Mouse (Mus musculus) embryonic stem cell, embryonic (primary cell): ENCODE data around the gene Ptpn1.

Source experiments
- CTCF ChIA-PET, 4 experiments: fragments of 300-600 bp in 2 of 4; fragments of 350-600 bp in 2 of 4; sonication (Branson Sonifier 250); formaldehyde crosslinking; loops; one replicate each; lab custom pipeline; 2022; ENCODE audit warnings: inconsistent platforms in 2 of 4; lab: Charles Lee
- POLR2A ChIA-PET, 4 experiments: fragments of 300-600 bp in 2 of 4; fragments of 350-600 bp in 2 of 4; sonication (Branson Sonifier 250); formaldehyde crosslinking; loops; one replicate each; lab custom pipeline; 2022; ENCODE audit warnings: antibody characterized with exemption in 4 of 4, inconsistent platforms in 1 of 4; lab: Charles Lee

The Ptpn1 gene

DNA sequence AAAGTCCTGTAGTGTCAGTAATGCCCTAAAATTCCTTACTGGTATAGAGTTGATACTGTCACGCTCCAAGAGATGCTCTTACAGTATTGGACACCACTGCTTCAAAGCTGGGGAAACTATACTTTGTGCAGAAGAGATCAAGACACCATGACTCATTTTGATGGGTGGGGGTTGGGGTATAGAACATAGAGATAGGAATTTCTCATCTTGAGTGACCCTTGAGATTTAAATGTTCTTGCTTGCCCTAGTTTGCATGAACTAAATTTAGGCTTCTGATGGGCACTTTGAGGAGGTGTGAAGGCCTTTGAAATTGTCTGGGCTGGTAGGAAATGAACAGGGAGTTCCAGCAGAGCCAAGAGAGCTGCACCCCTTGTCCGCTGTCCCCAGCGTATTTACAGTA lies 4.1 kb downstream of the Ptpn1 start:
- ChIA-PET CTCF (interaction anchor here in 2 of 4 experiments (0.9 to 1.0 kb wide), 2 partner anchors 41 to 46 kb away, joined by 3 to 4 read pairs; no protein-coding TSS in a partner anchor), POLR2A (interaction anchor here in 2 of 4 experiments (1.0 to 3.4 kb wide), 3 partner anchors 9 to 11 kb away, joined by 3 to 9 read pairs (median 3); no protein-coding TSS in a partner anchor)

DNA sequence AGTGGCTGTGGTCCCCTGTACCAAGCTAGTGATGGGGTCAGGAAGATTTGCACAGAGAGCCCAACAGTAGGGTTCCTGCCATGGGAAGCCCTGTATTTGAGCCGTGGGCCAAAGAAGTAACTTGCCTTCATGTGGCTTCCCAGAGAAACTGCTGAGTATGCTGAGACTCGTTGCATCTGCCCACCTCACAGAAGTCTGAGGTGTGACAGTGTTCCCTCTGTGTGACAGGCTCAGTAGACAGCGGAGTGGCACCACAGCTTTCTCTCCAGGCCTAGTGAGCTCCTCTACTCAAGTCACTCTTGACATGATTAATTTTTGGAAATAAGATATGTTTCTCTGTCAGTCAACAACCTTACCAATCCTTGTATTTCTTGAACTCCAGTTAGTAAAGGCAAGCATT lies 6.9 kb downstream of the Ptpn1 start:
- CTCF ChIA-PET = no interaction called here
- POLR2A ChIA-PET = interaction anchor here in 2 of 4 experiments (1.0 to 2.2 kb wide), 5 partner anchors 14 to 277 kb away, joined by 3 to 13 read pairs (median 4); partner anchors contain the start of gene Gm20431 (in 1 of the 2)

DNA sequence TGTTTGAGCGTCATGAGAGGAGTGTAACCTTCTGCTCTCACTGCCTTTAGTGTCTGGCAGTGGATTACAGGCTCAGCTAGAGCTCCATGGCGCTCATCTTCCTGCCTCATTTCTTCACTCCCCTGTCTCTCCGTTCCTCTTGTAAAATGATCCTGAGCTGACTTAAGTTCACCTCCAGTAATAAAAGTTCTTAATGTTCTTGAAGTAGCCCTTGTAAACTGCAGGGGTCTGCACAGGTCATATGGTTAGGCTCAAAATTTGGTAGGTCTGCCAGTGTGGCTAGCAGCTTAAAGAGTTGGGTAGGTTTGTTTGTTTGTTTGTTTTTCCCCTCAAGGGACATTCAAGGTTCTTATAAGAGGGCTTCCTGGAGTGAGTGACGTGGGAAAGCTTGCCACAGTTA lies 7.3 kb downstream of the Ptpn1 start:
- POLR2A ChIA-PET = interaction anchor here in 3 of 4 experiments (0.6 to 2.2 kb wide), 11 partner anchors 8 to 469 kb away, joined by 3 to 13 read pairs (median 4); partner anchors contain the start of genes Gm20431 (in 1 of the 3) and Ptpn1 (in 1 of the 3)
- CTCF ChIA-PET = interaction anchor here in 2 of 4 experiments (0.6 to 1.7 kb wide), 4 partner anchors 29 to 661 kb away, joined by 3 to 6 read pairs (median 4); no protein-coding TSS in a partner anchor

- ChIA-PET POLR2A (interaction anchor here in 3 of 4 experiments (0.6 to 2.2 kb wide), 13 partner anchors 9 to 469 kb away, joined by 3 to 13 read pairs (median 4); partner anchors contain the start of genes Dpm1 (in 1 of the 3), Gm20431 (in 1 of the 3), Mocs3 (in 1 of the 3) and Ptpn1 (in 1 of the 3)), CTCF (interaction anchor here in 3 of 4 experiments (0.6 to 1.7 kb wide), 7 partner anchors 30 to 662 kb away, joined by 3 to 6 read pairs (median 3); partner anchors contain the start of gene Pard6b (in 1 of the 3))
Measured at GRCm38 (mm10) chr2:167939632-167940399, 8.0 kb downstream of the Ptpn1 start.

DNA sequence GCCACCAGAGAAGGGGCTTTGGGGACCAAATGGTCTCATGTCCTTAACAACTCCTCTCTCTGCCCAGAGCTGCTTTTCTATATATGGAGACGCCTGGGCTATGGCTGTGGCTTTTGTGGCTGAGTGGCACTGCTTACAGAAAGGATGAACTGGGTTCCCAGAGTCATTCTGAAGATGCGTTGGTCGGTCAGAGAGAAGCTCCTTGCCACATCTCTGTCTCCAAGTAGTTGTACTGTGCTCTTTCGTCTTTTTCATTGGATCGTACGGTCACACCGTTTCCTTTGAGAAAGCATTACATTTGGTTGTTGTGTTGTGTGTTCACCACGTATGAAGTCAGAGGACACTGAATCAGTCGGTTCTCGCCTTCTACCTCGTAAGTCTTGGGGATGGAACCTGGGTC lies 8.8 kb downstream of the Ptpn1 start:
- ChIA-PET POLR2A (interaction anchor here in 2 of 4 experiments (0.9 to 2.2 kb wide), 4 partner anchors 8 to 290 kb away, joined by 3 to 13 read pairs (median 6); partner anchors contain the start of genes Dpm1 (in 1 of the 2), Mocs3 (in 1 of the 2) and Ptpn1 (in 1 of the 2)), CTCF (interaction anchor here in 3 of 4 experiments (0.5 to 1.7 kb wide), 4 partner anchors 41 to 522 kb away, joined by 3 to 6 read pairs (median 3); no protein-coding TSS in a partner anchor)

DNA sequence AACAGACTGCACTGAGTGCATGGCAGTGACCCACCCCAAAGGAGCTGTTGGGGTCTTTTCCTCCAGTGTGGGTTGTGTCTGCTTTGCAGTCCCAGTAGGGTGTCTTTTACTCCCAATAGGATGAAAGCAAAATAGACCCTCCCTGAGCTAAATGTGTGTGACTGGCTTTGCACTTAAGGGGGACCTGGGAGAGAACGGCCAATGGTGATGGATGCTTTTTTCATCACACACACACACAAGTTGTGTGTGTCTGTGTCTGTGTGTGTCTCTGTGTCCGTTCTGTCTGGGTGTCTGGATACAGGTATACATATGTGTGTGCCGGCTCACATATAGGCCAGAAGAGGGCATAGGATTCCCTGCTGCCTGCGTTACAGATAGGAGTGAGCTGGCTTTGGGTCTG lies 9.5 kb downstream of the Ptpn1 start:
- POLR2A ChIA-PET = interaction anchor here in 2 of 4 experiments (1.5 to 3.4 kb wide), 4 partner anchors 8 to 15 kb away, joined by 6 to 16 read pairs (median 6); partner anchors contain the start of gene Ptpn1 (in 2 of the 2)
- CTCF ChIA-PET = interaction anchor here in 1 of 4 experiments (1.1 kb wide), 1 partner anchor 46 kb away, joined by 3 read pairs; no protein-coding TSS in a partner anchor

- POLR2A ChIA-PET = interaction anchor here (0.5 to 3.4 kb wide), 8 partner anchors 9 to 305 kb away, joined by 3 to 16 read pairs (median 6); partner anchors contain the start of gene Ptpn1 (in 3 of the 4)
- CTCF ChIA-PET = interaction anchor here in 1 of 4 experiments (1.1 kb wide), 2 partner anchors 12 to 262 kb away, joined by 3 read pairs; no protein-coding TSS in a partner anchor
Measured at GRCm38 (mm10) chr2:167941745-167942176, 9.9 kb downstream of the Ptpn1 start.

DNA sequence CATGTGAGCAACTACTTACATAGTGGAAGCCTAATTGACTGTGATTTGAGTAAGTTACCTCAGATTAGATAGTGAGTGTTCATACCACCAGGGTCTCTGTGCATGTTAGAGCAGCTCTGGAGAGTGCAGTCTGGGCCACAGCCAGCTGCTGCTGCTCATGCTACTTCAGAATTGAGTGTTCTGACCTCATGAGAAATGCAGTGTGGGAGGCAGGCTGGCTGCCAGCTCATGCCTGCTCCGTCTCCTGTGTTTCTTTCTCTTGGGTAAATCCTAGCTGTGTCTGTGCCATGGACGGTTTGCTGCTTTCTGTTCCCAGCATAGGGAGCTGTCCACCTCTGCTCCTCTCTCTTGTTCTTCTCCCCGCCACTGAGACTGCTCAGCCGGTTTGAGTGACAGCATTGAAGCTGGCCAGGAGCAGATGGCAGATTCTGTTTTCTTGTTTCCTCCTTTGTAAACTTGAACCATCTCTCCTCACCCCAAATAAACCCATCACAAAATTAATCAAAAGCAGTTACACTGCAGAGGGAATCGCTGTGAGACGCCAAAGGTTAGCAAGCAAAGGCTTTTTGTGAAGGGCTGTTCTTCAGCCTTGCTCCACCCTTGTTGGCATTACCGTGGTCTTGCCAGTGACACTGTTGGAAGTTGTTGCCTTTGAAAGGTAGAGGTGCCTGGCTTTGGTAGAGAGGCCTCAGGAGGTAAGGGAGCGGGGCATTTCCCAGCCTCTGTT lies 10.5 kb downstream of the Ptpn1 start:
- CTCF ChIA-PET = interaction anchor here in 3 of 4 experiments (0.6 to 1.1 kb wide), 4 partner anchors 12 to 262 kb away, joined by 3 to 4 read pairs (median 3); partner anchors contain the start of gene Ripor3 (in 1 of the 3)
- POLR2A ChIA-PET = interaction anchor here (0.5 to 3.4 kb wide), 7 partner anchors 9 to 306 kb away, joined by 3 to 16 read pairs (median 5); partner anchors contain the start of gene Ptpn1 (in 3 of the 4)

- ChIA-PET CTCF (interaction anchor here in 3 of 4 experiments (0.6 to 1.1 kb wide), 4 partner anchors 11 to 263 kb away, joined by 3 to 4 read pairs (median 3); partner anchors contain the start of gene Ripor3 (in 1 of the 3)), POLR2A (interaction anchor here in 2 of 4 experiments (1.1 to 3.4 kb wide), 4 partner anchors 9 to 18 kb away, joined by 3 to 16 read pairs (median 6); partner anchors contain the start of gene Ptpn1 (in 2 of the 2))
Measured at GRCm38 (mm10) chr2:167942926-167943633, 11.2 kb downstream of the Ptpn1 start.

GRCm38 (mm10) chr2:167944193-167944592 lies 12.3 kb downstream of the Ptpn1 start:
- POLR2A ChIA-PET = interaction anchor here in 1 of 4 experiments (0.6 to 3.4 kb wide), 3 partner anchors 11 to 99 kb away, joined by 3 to 16 read pairs (median 4); partner anchors contain the start of gene Ptpn1
- CTCF ChIA-PET = interaction anchor here in 1 of 4 experiments (0.9 kb wide), 1 partner anchor 210 kb away, joined by 3 read pairs; no protein-coding TSS in a partner anchor

GRCm38 (mm10) chr2:167945451-167945850 lies 13.6 kb downstream of the Ptpn1 start:
- CTCF ChIA-PET = interaction anchor here in 2 of 4 experiments (0.5 to 0.9 kb wide), 3 partner anchors 50 to 398 kb away, joined by 3 to 5 read pairs (median 4); no protein-coding TSS in a partner anchor
- POLR2A ChIA-PET = interaction anchor here in 2 of 4 experiments (0.9 to 1.7 kb wide), 5 partner anchors 9 to 20 kb away, joined by 3 to 7 read pairs (median 3); no protein-coding TSS in a partner anchor

GRCm38 (mm10) chr2:167947251-167947650 lies 15.4 kb downstream of the Ptpn1 start:
- POLR2A ChIA-PET = interaction anchor here in 1 of 4 experiments (1.7 to 2.7 kb wide), 2 partner anchors 14 to 15 kb away, joined by 5 to 11 read pairs; partner anchors contain the start of gene Ptpn1
- CTCF ChIA-PET = no interaction called here

GRCm38 (mm10) chr2:167948047-167948446 lies 16.2 kb downstream of the Ptpn1 start:
- POLR2A ChIA-PET = interaction anchor here in 2 of 4 experiments (0.6 to 2.7 kb wide), 3 partner anchors 13 to 251 kb away, joined by 3 to 11 read pairs (median 5); partner anchors contain the start of gene Ptpn1 (in 1 of the 2)
- CTCF ChIA-PET = interaction anchor here in 1 of 4 experiments (0.8 kb wide), 1 partner anchor 268 kb away, joined by 3 read pairs; no protein-coding TSS in a partner anchor

- CTCF ChIA-PET = interaction anchor here in 1 of 4 experiments (0.8 kb wide), 1 partner anchor 269 kb away, joined by 3 read pairs; no protein-coding TSS in a partner anchor
Measured at GRCm38 (mm10) chr2:167948557-167948956, 16.7 kb downstream of the Ptpn1 start.

DNA sequence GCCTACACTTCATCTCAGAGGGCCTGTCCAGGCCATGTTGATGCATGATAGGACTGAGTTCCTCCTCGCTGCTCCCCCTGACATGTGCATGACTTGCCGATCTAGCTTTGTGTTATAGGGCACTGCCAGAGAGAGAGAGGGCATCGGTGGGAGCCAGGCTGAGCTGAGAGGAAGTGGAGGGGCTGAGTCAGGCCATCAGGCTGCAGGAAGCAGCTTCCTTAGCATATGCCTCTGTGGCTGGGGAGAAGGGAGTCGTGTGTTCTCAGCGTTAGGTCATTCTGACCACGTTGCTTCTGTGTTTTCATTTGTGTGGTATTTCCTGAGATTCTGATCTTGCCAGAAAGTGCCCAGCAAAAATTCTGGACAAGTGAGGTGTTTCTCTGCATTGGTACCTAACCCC lies 17.4 kb downstream of the Ptpn1 start:
- CTCF ChIA-PET = no interaction called here

More at GRCm38 (mm10) chr2:167948557-167948956, 16.7 kb downstream of the Ptpn1 start:
- POLR2A ChIA-PET = interaction anchor here in 2 of 4 experiments (0.6 to 2.7 kb wide), 3 partner anchors 13 to 252 kb away, joined by 3 to 11 read pairs (median 5); partner anchors contain the start of gene Ptpn1 (in 1 of the 2)

GRCm38 (mm10) chr2:167949808-167950207 lies 18.0 kb downstream of the Ptpn1 start:
- ChIA-PET POLR2A (interaction anchor here in 1 of 4 experiments (2.7 kb wide), 1 partner anchor 18 kb away, joined by 11 read pairs; the partner anchor contains the start of gene Ptpn1), CTCF (interaction anchor here in 1 of 4 experiments (0.5 kb wide), 1 partner anchor 1159 kb away, joined by 3 read pairs; no protein-coding TSS in a partner anchor)

More for the DNA sequence above, 17.4 kb downstream of the Ptpn1 start:
- POLR2A ChIA-PET = interaction anchor here in 1 of 4 experiments (1.7 to 2.7 kb wide), 2 partner anchors 12 to 17 kb away, joined by 5 to 11 read pairs; partner anchors contain the start of gene Ptpn1
